Mouse (Mus musculus) erythroblast, embryonic 14.5 days (primary cell): ENCODE data around the gene Senp2.

Experiments
- GATA1 ChIP-seq: IDR thresholded peaks from 2 replicates; pipeline ENCODE4 v1.6.1; 2012; ENCODE audit warnings: low read length, inconsistent platforms, mixed read lengths
- TAL1 ChIP-seq: IDR thresholded peaks from 3 replicates; pipeline ENCODE4 v1.6.1; 2012; ENCODE audit warnings: low read length, inconsistent platforms, mixed read lengths

GRCm38 (mm10) chr16:22046739-22047366 lies 37.6 kb downstream of the Senp2 start:
- TF ChIP-seq GATA1 (no peak), TAL1 (no peak)
